Mouse (Mus musculus) limb, embryonic 15.5 days (tissue): ENCODE data around the gene Commd1. TPM values are rescaled to one million over a fixed set of nuclear protein-coding genes. Genes with fewer than 3 reads are reported as not detected.

ENCODE experiments used
- ATAC-seq: fragments of 200-750 bp; cut with Nextera tagmentation; 2 replicates; pipeline ENCODE4 v1.8.0; 2017; ENCODE audit warnings: low read depth, moderate TSS enrichment; ENCODE audit not compliant: insufficient number of reproducible peaks, low FRiP score, low TSS enrichment
- H3K27ac ChIP-seq: fragments of 300-500 bp; sonication (generic); 2 replicates; pipeline ENCODE4 v1.5.1; 2015; ENCODE audit warnings: moderate library complexity, mild to moderate bottlenecking, inconsistent platforms
- H3K27me3 ChIP-seq: fragments of 300-500 bp; sonication (generic); 2 replicates; pipeline ENCODE4 v1.6.1; 2015; ENCODE audit warnings: inconsistent platforms
- H3K36me3 ChIP-seq: fragments of 300-500 bp; sonication (generic); 2 replicates; pipeline ENCODE4 v1.6.1; 2015; ENCODE audit warnings: inconsistent platforms
- H3K4me1 ChIP-seq: fragments of 300-500 bp; sonication (generic); 2 replicates; pipeline ENCODE4 v1.6.1; 2015; ENCODE audit warnings: inconsistent platforms
- H3K4me2 ChIP-seq: fragments of 300-500 bp; sonication (generic); 2 replicates; pipeline ENCODE4 v1.6.1; 2015; ENCODE audit warnings: mild to moderate bottlenecking, inconsistent platforms
- H3K4me3 ChIP-seq: fragments of 300-500 bp; sonication (generic); 2 replicates; pipeline ENCODE4 v1.5.1; 2015; ENCODE audit warnings: mild to moderate bottlenecking, inconsistent platforms
- H3K9ac ChIP-seq: fragments of 300-500 bp; sonication (generic); 2 replicates; pipeline ENCODE4 v1.6.1; 2015; ENCODE audit warnings: inconsistent platforms
- H3K9me3 ChIP-seq: fragments of 300-500 bp; sonication (generic); 2 replicates; pipeline ENCODE4 v1.6.1; 2016; ENCODE audit warnings: inconsistent platforms
- WGBS: fragments of 180-500 bp; shearing (Covaris S2); methylation state at CpG from one replicate; pipeline ENCODE4 v1.1.7; 2015; 5-methylcytosine and 5-hydroxymethylcytosine counted together
- polyA plus RNA-seq: library from polyadenylated mRNA; unstranded; fragments of >200 nt; fragmentation: Nextera tagmentation; extraction: Ambion mirVana; gene quantifications from 2 replicates; pipeline ENCODE4 v1.2.1, GENCODE M21; 2015

Commd1 gene
- polyA plus RNA-seq, 1 experiment from 2014 or later, result 348 TPM

GRCm38 (mm10) chr11:22880383-22881172 lies 101.6 kb downstream of the Commd1 start:
- no peaks in the 10 kb centered on the region for H3K27me3 ChIP-seq
- no peaks in the 10 kb centered on the region for H3K4me1 ChIP-seq
- ATAC-seq, result no peak
- no peak overlapping the region for H3K27ac ChIP-seq
- WGBS, result 71% methylated on average over 3 of the region's 3 CpGs
- H3K9me3 ChIP-seq, result no peaks in the 10 kb centered on the region
- no peak overlapping the region for H3K9ac ChIP-seq
- H3K4me2 ChIP-seq, result no peak overlapping the region
- H3K4me3 ChIP-seq, result no peak overlapping the region
- H3K36me3 ChIP-seq, result no peaks in the 10 kb centered on the region

DNA sequence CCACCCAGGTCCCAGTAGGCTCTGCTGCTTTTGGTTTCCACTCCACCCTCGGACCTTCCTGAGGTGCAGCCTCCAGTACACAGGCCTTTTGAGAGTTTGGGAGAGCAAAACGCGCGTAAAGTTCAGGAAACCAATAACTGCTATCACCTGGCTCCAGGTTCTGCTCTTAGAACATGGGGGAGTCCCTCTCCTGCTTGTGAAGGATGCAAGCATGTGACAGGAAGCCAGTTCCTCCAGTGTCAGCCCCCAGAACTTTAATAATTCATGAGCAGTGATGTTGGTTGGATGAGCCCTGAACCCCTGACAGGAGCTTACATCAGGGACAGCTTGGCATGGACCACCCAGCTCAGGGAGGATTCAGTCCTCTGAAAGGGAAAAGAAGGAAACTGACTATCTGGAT lies 102.5 kb downstream of the Commd1 start:
- no peaks in the 10 kb centered on the region for H3K27me3 ChIP-seq
- no peak overlapping the region for H3K4me3 ChIP-seq
- H3K27ac ChIP-seq, result no peak overlapping the region
- H3K9me3 ChIP-seq, result no peaks in the 10 kb centered on the region
- H3K9ac ChIP-seq, result no peak overlapping the region
- no peak for ATAC-seq
- H3K4me2 ChIP-seq, result no peak overlapping the region
- peaks cover 6% of the 10 kb centered on the region for H3K4me1 ChIP-seq
- no peaks in the 10 kb centered on the region for H3K36me3 ChIP-seq
- 66% methylated on average over 4 of the region's 4 CpGs for WGBS

DNA sequence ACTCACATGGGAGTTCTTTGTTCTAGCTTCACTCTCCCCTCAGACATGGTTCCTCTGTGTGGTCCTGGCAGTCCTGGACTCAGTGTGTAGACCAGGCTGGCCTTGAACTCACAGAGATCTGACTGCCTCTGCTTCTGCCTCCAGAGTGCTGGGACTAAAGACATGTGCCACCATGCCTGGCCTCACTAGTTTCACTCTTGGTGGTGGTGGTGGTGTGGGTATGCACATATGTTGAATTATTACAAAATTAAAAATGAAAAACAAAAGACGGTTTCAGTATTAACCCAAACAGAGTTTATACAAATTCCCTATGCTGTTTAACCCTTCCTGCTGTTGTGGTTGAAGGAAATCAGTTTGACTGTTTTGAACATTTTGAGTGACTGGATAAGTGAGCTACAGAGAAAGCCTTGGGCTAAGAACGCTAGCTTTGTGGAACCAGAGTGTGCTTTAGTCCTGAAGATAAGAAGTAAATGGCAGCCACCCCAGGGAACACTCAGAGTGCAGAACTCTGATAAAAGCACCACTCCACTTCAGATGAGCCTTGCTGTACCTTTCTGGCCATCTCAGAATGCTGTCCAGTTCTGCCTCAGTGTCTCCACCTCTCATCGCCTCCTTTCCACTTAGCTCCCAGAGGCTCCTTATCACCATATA lies 105.4 kb downstream of the Commd1 start:
- no peak overlapping the region for H3K4me3 ChIP-seq
- no peaks in the 10 kb centered on the region for H3K27me3 ChIP-seq
- no peak for ATAC-seq
- H3K9ac ChIP-seq, result no peak overlapping the region
- no peaks in the 10 kb centered on the region for H3K36me3 ChIP-seq
- H3K9me3 ChIP-seq, result no peaks in the 10 kb centered on the region
- 82% methylated on average over 3 of the region's 3 CpGs for WGBS
- H3K4me2 ChIP-seq, result no peak overlapping the region
- peaks cover 22% of the 10 kb centered on the region for H3K4me1 ChIP-seq
- no peak overlapping the region for H3K27ac ChIP-seq

GRCm38 (mm10) chr11:22875279-22875678 lies 106.9 kb downstream of the Commd1 start:
- no peaks in the 10 kb centered on the region for H3K36me3 ChIP-seq
- WGBS, result 69% methylated on average over 4 of the region's 4 CpGs
- ATAC-seq, result no peak
- no peak overlapping the region for H3K27ac ChIP-seq
- H3K4me3 ChIP-seq, result no peak overlapping the region
- peaks cover 25% of the 10 kb centered on the region for H3K4me1 ChIP-seq
- H3K9ac ChIP-seq, result no peak overlapping the region
- H3K27me3 ChIP-seq, result no peaks in the 10 kb centered on the region
- no peaks in the 10 kb centered on the region for H3K9me3 ChIP-seq
- no peak overlapping the region for H3K4me2 ChIP-seq

GRCm38 (mm10) chr11:22874747-22875146 lies 107.4 kb downstream of the Commd1 start:
- H3K9ac ChIP-seq, result no peak overlapping the region
- no peak overlapping the region for H3K4me2 ChIP-seq
- peak overlapping the region; percentile 7; the same call in 1 of the 2 replicates for H3K27ac ChIP-seq
- WGBS, result 57% methylated on average over 6 of the region's 6 CpGs
- no peaks in the 10 kb centered on the region for H3K36me3 ChIP-seq
- no peak for ATAC-seq
- H3K9me3 ChIP-seq, result no peaks in the 10 kb centered on the region
- H3K4me3 ChIP-seq, result no peak overlapping the region
- H3K27me3 ChIP-seq, result no peaks in the 10 kb centered on the region
- peaks cover 25% of the 10 kb centered on the region for H3K4me1 ChIP-seq

DNA sequence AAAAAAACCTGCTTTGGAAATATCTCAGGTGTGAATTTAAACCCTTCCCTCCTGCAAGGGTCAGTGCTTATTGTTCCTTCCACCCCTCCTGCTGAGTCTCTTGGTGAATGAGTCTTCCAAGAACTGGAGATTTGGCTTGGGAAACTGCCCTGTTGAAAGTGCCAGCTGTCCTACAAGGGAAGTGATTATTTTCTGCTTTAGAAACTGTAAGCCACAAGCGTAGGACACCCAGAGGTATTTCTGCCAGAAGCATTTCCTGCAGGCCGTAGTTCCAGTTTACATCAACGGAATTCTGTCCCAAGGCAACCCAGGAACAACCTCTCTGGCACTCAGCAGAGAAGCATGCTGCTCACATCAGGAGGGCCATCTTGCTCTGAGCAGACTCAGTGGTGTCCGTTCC lies 108.8 kb downstream of the Commd1 start:
- no peak for ATAC-seq
- peaks cover 25% of the 10 kb centered on the region for H3K4me1 ChIP-seq
- no peak overlapping the region for H3K9ac ChIP-seq
- H3K4me2 ChIP-seq, result no peak overlapping the region
- no peaks in the 10 kb centered on the region for H3K27me3 ChIP-seq
- H3K9me3 ChIP-seq, result no peaks in the 10 kb centered on the region
- WGBS, result 45% methylated on average over 4 of the region's 4 CpGs
- no peak overlapping the region for H3K4me3 ChIP-seq
- 0 out of 2 replicates have a peak overlapping the region, but pooled peaks have one; percentile 38 for H3K27ac ChIP-seq
- H3K36me3 ChIP-seq, result no peaks in the 10 kb centered on the region

DNA sequence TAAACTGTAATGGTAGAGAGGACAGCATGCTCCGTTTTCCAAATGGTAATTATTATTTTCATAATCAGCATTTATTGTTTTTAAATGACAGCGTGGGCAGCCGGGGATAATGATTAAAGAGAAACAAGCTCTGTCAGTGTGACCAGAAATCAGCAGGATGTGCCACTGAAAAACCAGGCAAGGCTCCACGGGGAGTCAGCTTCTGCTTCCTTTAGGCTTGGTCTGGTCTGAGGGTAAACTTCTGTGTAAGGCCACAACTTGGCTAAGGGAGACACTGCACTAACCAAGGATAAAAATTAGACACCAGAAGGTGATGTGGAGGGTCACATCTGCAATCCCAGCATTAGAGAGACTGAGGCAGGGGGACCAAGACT lies 109.9 kb downstream of the Commd1 start:
- no peaks in the 10 kb centered on the region for H3K9me3 ChIP-seq
- 31% methylated on average over 4 of the region's 4 CpGs for WGBS
- H3K27ac ChIP-seq, result 0 out of 2 replicates have a peak overlapping the region, but pooled peaks have one; percentile 33
- no peak overlapping the region for H3K4me3 ChIP-seq
- no peak for ATAC-seq
- no peak overlapping the region for H3K4me2 ChIP-seq
- H3K27me3 ChIP-seq, result no peaks in the 10 kb centered on the region
- no peaks in the 10 kb centered on the region for H3K36me3 ChIP-seq
- H3K9ac ChIP-seq, result no peak overlapping the region
- peaks cover 25% of the 10 kb centered on the region for H3K4me1 ChIP-seq

DNA sequence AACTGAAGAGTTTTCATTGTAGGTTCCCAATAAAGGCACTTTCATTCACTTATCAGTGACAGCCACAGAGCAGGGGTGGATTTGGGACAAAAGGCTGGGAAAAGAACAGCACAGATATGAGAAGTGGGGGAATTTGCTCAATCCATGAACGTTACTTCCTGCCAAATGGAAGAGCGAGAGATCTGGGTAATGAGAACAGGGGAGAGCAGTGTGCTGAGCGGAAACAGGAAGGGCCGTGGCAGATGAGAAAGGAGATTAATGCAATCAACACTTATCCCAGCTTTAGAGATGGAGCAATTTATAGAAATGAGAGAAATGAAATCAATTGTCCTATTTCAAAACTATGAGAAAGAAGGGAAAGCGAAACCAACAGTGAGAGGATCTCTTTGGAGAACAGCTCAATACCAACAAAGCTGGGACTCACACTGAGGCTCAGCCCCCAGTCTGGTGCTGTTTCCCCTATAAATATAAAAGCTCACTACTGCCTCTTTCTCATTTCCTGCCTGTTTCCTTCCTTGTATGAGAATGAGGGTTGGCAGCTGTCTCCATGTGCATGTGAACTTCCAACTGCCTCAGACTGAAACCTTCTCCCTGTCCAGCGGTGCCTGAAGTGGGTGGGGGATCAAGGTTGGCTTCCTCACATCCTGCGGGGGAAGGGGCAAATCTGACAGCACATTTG lies 110.4 kb downstream of the Commd1 start:
- ATAC-seq, result no peak
- Histone ChIP-seq H3K9ac (no peak overlapping the region), H3K9me3 (no peaks in the 10 kb centered on the region), H3K27me3 (no peaks in the 10 kb centered on the region), H3K36me3 (no peaks in the 10 kb centered on the region), H3K4me1 (peaks cover 25% of the 10 kb centered on the region), H3K27ac (peak overlapping the region; percentile 33; the same call in 1 of the 2 replicates), H3K4me2 (no peak overlapping the region), H3K4me3 (no peak overlapping the region)
- WGBS, result 51% methylated on average over 7 of the region's 7 CpGs

DNA sequence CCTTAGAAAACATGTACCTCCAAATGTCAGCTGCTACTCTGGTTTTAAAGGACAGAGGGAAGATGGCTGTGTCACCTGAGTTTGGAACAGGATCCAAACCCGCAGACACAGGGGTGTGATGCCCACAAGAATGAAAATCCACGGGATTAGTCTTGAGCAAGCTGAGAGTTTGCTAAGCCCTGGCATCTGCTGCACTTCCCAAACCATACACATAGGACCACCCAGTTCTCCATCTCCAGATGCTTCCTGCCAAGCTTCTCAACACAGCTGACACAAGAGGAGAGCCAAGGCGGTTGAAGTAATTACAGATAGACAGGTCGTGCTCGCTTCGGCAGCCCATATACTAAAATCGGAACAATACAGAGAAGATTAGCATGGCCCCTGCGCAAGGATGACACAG lies 113.6 kb downstream of the Commd1 start:
- H3K36me3 ChIP-seq, result no peaks in the 10 kb centered on the region
- no peak overlapping the region for H3K9ac ChIP-seq
- WGBS, result 81% methylated on average over 8 of the region's 8 CpGs
- peaks cover 12% of the 10 kb centered on the region for H3K4me1 ChIP-seq
- no peaks in the 10 kb centered on the region for H3K27me3 ChIP-seq
- ATAC-seq, result no peak
- no peak overlapping the region for H3K27ac ChIP-seq
- H3K4me2 ChIP-seq, result no peak overlapping the region
- H3K4me3 ChIP-seq, result no peak overlapping the region
- H3K9me3 ChIP-seq, result no peaks in the 10 kb centered on the region

GRCm38 (mm10) chr11:22867691-22868090 lies 114.5 kb downstream of the Commd1 start:
- no peak overlapping the region for H3K4me2 ChIP-seq
- no peak for ATAC-seq
- H3K4me1 ChIP-seq, result peaks cover 8% of the 10 kb centered on the region; the same call in 1 of the 2 replicates
- H3K9me3 ChIP-seq, result no peaks in the 10 kb centered on the region
- no peak overlapping the region for H3K4me3 ChIP-seq
- no peak overlapping the region for H3K27ac ChIP-seq
- 90% methylated on average over 5 of the region's 5 CpGs for WGBS
- no peak overlapping the region for H3K9ac ChIP-seq
- H3K36me3 ChIP-seq, result no peaks in the 10 kb centered on the region
- H3K27me3 ChIP-seq, result no peaks in the 10 kb centered on the region

GRCm38 (mm10) chr11:22865635-22866246 lies 116.4 kb downstream of the Commd1 start:
- no peak overlapping the region for H3K27ac ChIP-seq
- H3K4me1 ChIP-seq, result no peaks in the 10 kb centered on the region
- no peaks in the 10 kb centered on the region for H3K27me3 ChIP-seq
- H3K36me3 ChIP-seq, result no peaks in the 10 kb centered on the region
- no peak overlapping the region for H3K9ac ChIP-seq
- H3K9me3 ChIP-seq, result no peaks in the 10 kb centered on the region
- H3K4me3 ChIP-seq, result no peak overlapping the region
- 80% methylated on average over 7 of the region's 7 CpGs for WGBS
- ATAC-seq, result no peak
- H3K4me2 ChIP-seq, result no peak overlapping the region
